Mouse (Mus musculus): Measurements from ENCODE around the gene Catsper2.

Gene Catsper2
- long read RNA-seq, experiment 1, partial matches to known transcripts = 0 of 2 reads
- long read RNA-seq, experiment 1, other reads (novel, unspliced or antisense) = 2 of 2 reads
- long read RNA-seq, experiment 2, partial matches to known transcripts = 1 of 3 reads
- long read RNA-seq, experiment 2, other reads (novel, unspliced or antisense) = 2 of 3 reads

DNA sequence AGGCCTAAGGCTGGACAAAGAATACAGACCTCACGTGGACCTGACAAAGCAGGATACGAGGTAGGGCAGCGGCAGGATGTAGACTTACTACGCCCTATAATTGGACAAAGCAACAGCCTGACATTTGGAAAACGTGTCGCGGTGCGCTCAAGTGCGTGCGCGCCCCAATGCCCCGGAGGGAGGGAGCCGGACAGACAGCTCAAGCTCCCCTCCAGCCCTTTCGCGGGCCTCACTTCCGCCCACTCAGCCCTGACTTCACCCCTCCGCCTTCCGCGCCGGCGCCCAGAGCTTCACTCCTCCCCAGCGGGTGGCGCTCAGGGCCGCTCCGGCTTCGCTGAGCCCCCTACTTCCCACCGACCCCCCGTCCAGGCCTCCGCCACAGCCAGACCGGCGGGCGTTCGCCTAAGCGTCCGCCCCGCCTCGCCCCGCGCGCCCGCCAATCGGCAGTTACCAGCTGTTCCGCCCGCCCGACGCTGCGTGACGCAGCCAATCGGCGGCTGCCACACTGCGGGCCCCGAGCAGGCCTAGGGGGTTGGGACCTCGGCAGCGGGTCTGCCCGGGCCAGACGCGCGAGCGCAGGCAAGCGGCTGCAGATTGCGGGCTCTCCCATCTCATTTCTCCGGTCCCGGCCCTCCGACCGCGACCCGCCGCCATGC lies at the start of gene Catsper2, which contains the start of gene Pdia3:
Catsper2 (minus strand) TSS at position 406 of the 656 bp plus-strand sequence.
Pdia3 (plus strand) TSS at position 389 of the 656 bp plus-strand sequence.
- intact Hi-C loops (cut with DNase I) = loop anchor here (5.0 kb wide), 1 partner anchor 34 kb away; the partner anchor contains the start of gene Serf2

DNA sequence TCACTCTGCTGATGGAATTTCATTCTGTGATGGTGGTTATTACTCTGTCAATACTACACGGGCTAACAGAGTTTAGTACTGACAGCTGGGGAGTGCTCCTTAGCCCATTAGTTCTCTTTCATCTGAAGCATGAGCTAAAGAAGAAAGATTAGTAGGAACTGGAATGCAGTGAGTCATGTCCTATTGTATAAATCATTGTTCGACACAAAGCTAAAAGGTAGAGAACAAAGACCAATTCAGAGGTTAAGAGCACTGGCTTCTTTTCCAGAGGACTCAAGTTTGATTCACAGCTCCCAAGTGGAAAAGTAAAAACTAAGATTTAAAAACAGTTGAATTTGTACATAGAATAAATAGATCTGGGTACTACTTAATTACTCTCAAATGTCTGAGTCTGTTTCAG lies 46.5 kb upstream of the Catsper2 start:
- intact Hi-C loops (cut with DNase I) = no loop called here

DNA sequence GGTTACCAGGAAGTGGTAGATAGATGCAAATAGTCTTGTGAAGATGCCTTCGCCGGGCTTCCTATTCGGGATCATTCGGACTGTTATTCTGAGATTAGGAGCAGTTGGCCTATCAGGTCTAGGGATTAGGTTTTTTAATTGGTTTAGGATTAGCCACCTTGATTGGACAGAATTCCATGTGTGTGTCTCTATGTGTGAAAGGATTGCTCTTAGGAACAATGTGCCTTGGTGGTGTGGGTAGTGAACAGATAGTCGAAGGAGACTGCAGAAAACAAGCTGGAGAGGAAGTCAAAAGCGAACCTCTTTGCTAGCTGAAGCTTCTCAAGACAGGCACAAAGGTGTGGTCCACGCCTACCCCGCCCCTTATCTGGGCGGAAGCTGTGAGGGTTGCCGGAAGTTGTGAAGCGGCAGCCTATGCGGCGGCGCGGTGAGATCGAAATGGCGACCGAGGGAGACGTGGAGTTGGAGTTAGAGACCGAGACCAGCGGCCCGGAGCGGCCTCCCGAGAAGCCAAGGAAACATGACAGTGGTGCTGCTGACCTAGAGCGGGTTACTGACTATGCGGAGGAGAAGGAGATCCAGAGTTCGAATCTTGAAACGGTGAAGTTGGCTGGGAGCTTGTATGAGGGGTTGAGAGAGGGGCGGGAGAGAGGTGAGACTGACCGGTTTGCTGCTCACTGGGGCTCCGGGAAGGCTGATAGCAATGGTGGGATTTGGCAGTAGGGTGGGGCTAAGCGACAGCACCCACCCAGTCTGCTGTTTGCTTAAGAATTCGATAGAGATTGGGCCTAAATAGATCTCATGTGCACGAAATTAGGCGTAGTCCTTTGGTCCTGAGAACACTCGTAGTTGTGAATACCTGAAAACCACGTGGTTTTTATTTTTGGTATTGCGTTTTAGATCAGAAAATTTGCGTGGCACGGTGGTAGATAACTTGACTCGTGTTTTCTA lies 43.4 kb upstream of the Catsper2 start, which contains the start of gene Serinc4:
Serinc4 (minus strand) TSS at position 90 of the 951 bp plus-strand sequence.
- intact Hi-C loops (cut with DNase I) = no loop called here

GRCm38 (mm10) chr2:121455534-121455933 lies 41.9 kb upstream of the Catsper2 start:
- intact Hi-C loops (cut with DNase I) = no loop called here

- intact Hi-C loops (cut with DNase I) = no loop called here
These were observed 40.3 kb upstream of the Catsper2 start for GRCm38 (mm10) chr2:121453917-121454316.

- intact Hi-C loops (cut with DNase I) = no loop called here
These were observed 39.4 kb upstream of the Catsper2 start, which contains the start of gene Hypk for GRCm38 (mm10) chr2:121452990-121453389. Gene Hypk, plus strand, starts transcription at chr2:121453290.

GRCm38 (mm10) chr2:121452361-121452760 lies 38.8 kb upstream of the Catsper2 start:
- intact Hi-C loops (cut with DNase I) = no loop called here

DNA sequence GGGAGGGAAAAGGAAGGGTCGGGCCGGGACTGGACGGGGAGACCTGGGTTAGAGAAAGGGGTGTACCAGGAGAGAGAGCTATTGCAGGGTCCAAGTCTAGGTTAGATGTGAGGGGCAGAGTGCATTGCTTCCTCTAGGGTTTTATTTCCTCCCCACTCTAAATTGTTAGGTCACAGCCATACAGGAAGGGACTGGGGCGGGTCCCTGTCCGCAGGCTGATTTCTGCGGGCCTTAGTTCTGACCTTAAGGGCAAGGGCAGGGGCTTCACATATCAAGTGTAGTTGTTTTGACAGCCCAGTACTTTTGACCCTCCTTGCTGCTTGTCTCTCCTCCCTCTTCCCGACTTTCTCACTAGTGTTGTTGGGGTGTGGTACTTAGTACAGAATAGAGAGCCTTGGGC lies 36.5 kb upstream of the Catsper2 start:
- intact Hi-C loops (cut with DNase I) = no loop called here

DNA sequence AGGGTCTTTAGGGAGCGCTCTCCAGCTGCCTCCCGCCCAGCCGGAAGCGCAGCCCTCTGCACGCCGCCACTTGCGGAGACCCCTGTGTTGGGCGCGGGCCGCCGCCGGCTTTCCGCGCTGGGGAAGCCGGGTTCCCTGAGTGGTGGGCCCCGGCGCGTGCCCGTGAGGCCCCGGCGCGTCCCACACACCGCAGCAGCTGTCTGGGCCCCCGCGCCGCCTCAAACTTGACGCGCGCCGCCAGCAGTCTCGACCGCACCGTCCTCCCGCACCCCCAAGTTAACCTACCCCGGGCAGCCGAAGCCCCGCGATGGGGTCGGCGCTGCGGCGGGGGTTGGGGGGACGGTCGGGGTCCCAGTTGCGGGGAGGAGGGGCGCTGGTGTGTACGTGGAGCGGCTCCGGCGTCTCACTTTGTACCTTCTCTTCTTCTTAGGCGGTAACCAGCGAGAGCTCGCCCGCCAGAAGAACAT lies 36.0 kb upstream of the Catsper2 start:
- intact Hi-C loops (cut with DNase I) = loop anchor here (5.0 kb wide), 1 partner anchor 37 kb away; the partner anchor contains the start of genes Catsper2 and Pdia3

DNA sequence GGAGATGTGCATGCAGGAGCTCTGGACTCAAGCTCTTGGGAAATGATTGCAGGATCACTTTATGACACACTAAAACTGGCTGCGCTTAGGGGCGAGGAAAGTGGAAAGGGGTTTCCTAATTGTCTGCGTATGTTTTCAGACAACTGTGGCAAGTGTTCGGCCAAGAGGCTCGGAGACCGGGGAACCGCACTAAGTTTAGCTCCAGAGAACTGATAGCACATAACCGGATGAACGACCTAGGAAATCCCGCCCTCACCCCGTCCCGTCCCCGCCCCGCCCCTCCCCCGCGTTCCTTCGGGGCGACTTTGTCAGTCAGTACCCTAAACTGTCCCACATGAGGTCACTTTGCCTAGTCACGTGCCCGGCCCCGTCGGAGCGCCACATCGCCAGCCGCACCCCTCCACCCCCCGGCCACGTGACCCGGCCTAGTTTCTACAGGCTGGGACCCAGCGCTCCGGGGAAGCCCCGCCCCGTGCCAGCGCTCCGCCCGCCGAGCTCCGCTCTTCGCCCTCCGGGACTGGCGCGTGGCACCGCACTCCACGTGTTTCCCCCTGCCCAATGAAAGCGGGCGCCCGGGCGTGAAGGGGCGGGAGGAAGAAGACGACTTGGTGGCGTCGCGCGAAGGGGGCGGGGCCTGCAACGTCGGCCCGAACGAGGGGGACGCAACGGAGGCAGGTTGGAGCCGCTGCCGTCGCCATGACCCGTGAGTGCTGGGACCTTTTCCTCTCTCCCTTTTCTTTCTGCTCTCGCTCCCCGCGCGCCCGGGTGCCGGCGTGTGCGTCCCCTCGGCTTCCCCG lies 35.3 kb upstream of the Catsper2 start, which contains the start of gene Serf2:
Serf2 (plus strand) TSS at position 457 of the 797 bp plus-strand sequence.
- intact Hi-C loops (cut with DNase I) = loop anchor here (5.0 kb wide), 1 partner anchor 37 kb away; the partner anchor contains the start of genes Catsper2 and Pdia3

DNA sequence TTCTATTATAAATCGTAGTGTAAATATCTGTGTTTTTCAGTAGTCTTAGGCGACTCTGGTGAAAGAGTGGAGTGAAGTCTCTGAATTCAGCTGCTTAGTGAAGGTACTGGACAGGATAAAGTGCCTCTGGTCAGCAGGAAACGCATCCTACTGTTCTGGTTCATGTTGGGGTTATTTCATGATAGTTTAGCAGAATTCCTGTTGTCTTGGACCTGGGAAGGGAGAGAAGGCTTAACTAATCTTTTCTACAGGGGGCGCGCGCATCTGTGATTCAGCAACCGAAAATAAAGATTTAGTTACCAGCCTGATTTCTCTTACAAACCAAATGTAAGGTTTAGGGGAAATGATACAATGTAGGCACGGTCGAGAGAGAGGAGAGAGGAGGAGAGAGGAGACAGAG lies 34.5 kb upstream of the Catsper2 start:
- intact Hi-C loops (cut with DNase I) = loop anchor here (5.0 kb wide), 1 partner anchor 36 kb away; the partner anchor contains the start of genes Catsper2 and Pdia3

DNA sequence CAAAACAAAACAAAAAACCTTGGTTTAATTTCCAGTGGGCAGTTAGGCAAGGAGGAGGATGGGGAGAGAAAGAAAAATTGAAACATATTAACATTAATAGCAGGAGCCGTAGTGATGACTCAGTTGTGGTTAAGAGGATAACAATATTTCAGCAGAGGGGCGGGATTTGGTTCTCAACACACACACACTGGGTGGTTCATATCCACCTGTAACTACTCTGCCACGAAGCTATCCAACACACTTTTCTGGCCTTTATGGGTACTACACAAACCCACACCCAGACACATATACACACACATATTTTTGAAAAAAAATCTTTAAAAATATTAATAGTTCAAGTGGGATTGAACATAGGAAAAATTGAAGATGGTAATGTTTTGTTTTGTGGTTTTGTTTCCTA lies 33.4 kb upstream of the Catsper2 start:
- intact Hi-C loops (cut with DNase I) = loop anchor here (5.0 kb wide), 1 partner anchor 35 kb away; the partner anchor contains the start of genes Catsper2 and Pdia3

- intact Hi-C loops (cut with DNase I) = loop anchor here (5.0 kb wide), 1 partner anchor 34 kb away; the partner anchor contains the start of genes Catsper2 and Pdia3
These were observed 32.9 kb upstream of the Catsper2 start for GRCm38 (mm10) chr2:121446506-121446905.

GRCm38 (mm10) chr2:121445117-121445516 lies 31.5 kb upstream of the Catsper2 start:
- intact Hi-C loops (cut with DNase I) = loop anchor here (5.0 kb wide), 1 partner anchor 33 kb away; the partner anchor contains the start of genes Catsper2 and Pdia3

DNA sequence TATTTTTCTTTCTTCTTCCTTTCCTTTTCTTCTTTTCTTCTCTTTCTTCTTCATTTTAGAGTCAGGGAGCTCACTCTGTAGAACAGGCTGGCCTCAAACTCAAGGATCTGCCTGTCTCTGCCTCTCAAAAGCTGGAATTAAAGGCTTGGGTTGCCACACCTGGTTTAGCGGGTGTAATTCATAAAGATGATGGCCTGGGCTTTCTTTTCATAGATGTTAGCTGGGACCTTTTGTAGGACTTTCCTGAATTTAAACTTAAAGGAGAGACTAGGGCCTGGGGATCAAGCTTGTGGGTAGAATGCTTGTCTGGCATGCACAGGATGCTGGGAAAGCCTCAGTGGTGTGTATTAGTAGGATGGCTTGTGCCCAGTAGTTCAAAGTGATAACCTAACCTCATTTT lies 30.6 kb upstream of the Catsper2 start, which contains the start of gene Ell3:
Ell3 (minus strand) TSS at position 101 of the 400 bp plus-strand sequence.
- intact Hi-C loops (cut with DNase I) = no loop called here

GRCm38 (mm10) chr2:121443068-121443349 lies 29.4 kb upstream of the Catsper2 start:
- intact Hi-C loops (cut with DNase I) = no loop called here

DNA sequence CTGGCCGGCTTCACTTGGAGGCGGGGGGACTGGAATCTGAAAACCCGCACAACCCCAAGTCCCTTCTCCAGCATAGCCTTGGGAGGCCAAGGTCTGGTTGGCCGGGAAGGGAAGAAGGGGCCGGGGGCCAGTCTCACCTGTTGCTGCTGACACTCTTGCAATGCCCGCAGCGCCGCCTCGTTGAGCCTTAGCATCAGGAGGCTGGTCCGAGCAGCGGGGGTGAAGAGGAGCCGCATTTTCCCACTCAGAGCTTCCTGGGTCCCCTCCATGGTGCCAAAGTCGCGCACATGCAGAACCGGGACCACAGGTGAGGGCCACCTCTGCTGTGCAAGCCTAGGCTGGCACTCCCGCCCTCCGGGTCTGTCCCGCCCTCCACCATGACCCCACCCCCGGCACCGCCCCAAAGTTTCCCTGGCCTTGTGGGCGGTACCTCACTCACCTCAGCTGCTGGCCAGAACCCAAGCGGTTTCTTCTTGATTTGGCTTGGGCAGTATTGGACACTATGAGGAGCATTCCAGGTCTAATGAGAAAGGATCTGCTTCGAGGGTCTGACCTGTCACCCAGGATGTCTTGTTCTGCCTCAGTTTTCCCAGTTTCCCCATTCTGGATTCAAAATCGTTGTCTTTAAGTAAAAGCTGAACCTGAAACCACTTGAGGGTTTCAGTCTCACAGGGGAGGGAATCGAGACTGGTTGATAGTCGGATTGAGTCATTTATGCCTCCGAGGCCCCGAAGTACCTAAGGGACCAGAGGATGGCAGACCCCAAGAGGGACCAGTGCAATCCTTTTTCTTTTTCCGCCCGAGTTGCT lies 28.9 kb upstream of the Catsper2 start:
- intact Hi-C loops (cut with DNase I) = no loop called here

DNA sequence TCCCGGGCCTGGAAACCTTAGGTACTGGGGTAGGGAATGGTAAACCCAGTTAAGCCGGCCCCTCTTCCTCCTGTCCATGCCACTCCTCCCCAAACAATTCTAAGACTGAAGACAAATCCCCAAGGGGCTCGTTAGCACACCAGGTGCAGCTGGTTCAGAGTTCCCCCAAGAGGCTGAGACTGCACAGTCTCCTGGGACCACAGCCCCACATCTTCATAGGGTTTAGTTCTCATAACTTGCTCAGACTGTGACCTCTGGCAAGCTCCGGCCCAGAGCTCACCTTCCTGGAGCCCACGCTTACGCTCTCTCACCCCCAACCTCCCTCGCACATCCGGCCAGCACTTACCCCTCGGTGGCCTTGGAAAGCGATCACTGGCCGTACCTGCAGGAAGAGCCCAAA lies 28.2 kb upstream of the Catsper2 start:
- intact Hi-C loops (cut with DNase I) = no loop called here
